Mouse (Mus musculus) olfactory bulb, adult 2 months (tissue): ENCODE results near the gene Pabpc4. TPM values are rescaled to one million over a fixed set of nuclear protein-coding genes. Genes with fewer than 3 reads are reported as not detected.
"Not testable (repeated sequence)": the region's sequence is repeated elsewhere in the genome, so short reads cannot be mapped to it uniquely, and the experiment has no call there.

ENCODE experiments used
- H3K27ac ChIP-seq: fragments of 200-500 bp; 2 replicates; pipeline ENCODE4 v1.5.1; 2012; ENCODE audit warnings: low read depth, low read length; ENCODE audit not compliant: insufficient read depth
- H3K4me1 ChIP-seq: fragments of 200-500 bp; 2 replicates; pipeline ENCODE4 v1.6.1; 2012; ENCODE audit warnings: low read length; ENCODE audit not compliant: control insufficient read depth, insufficient read depth
- H3K4me3 ChIP-seq: fragments of 200-500 bp; 2 replicates; pipeline ENCODE4 v1.5.1; 2012; ENCODE audit warnings: mild to moderate bottlenecking, low read depth, low read length, moderate library complexity; ENCODE audit not compliant: insufficient read depth
- CTCF ChIP-seq: fragments of 200-500 bp; IDR thresholded peaks from 2 replicates; pipeline ENCODE4 v1.5.1; 2012; ENCODE audit warnings: low read depth, mild to moderate bottlenecking, low read length, moderate library complexity; ENCODE audit not compliant: insufficient read depth
- POLR2A ChIP-seq: fragments of 200-500 bp; IDR thresholded peaks from 2 replicates; pipeline ENCODE4 v1.6.1; 2012; ENCODE audit warnings: mild to moderate bottlenecking, low read depth, low read length, moderate library complexity; ENCODE audit not compliant: insufficient read depth
- WGBS: fragments of 180-500 bp; shearing (Covaris S2); methylation state at CpG from one replicate; pipeline ENCODE4 v1.1.7; 2018; 5-methylcytosine and 5-hydroxymethylcytosine counted together
- polyA plus RNA-seq: library from polyadenylated mRNA; stranded (reverse); fragments of >200 nt; gene quantifications from 2 replicates; pipeline ENCODE4 v1.2.4, GENCODE M21; 2012; ENCODE audit warnings: low replicate concordance; ENCODE audit not compliant: missing spikeins, insufficient read depth, insufficient read length

Gene Pabpc4
- polyA plus RNA-seq, 1 experiment = not detected

- TF ChIP-seq POLR2A (0 out of 2 replicates have a peak, but pooled peaks have one; percentile 25), CTCF (peak; percentile 72; the same call in 1 of the 2 replicates)
- H3K4me3 ChIP-seq = peak overlapping the region; percentile 86
- H3K4me1 ChIP-seq = peaks cover 15% of the 10 kb centered on the region
- 0% methylated on average over 25 of the region's 25 CpGs for whole genome bisulfite sequencing
- H3K27ac ChIP-seq = no peak overlapping the region
These were observed 20.3 kb downstream of the Pabpc4 start for GRCm38 (mm10) chr4:123282500-123282899.

GRCm38 (mm10) chr4:123282915-123283674, 20.9 kb downstream of the Pabpc4 start:
- peaks cover 15% of the 10 kb centered on the region for H3K4me1 ChIP-seq
- peak overlapping the region; percentile 86 for H3K4me3 ChIP-seq
- not testable (repeated sequence) for H3K27ac ChIP-seq
- WGBS = under 1% methylated on average over 48 of the region's 55 CpGs

- WGBS = 2% methylated on average over 15 of the region's 15 CpGs
These were observed 21.5 kb downstream of the Pabpc4 start for GRCm38 (mm10) chr4:123283675-123284064.

GRCm38 (mm10) chr4:123284731-123285624, 22.8 kb downstream of the Pabpc4 start:
- no peak overlapping the region for H3K4me3 ChIP-seq
- 74% methylated on average over 6 of the region's 6 CpGs for WGBS
- TF ChIP-seq POLR2A (no peak), CTCF (no peak)
- peaks cover 15% of the 10 kb centered on the region for H3K4me1 ChIP-seq
- H3K27ac ChIP-seq = no peak overlapping the region

More at GRCm38 (mm10) chr4:123283675-123284064, 21.5 kb downstream of the Pabpc4 start:
- Histone ChIP-seq H3K4me3 (peak overlapping the region; percentile 86), H3K4me1 (peaks cover 15% of the 10 kb centered on the region)
- not testable (repeated sequence) for H3K27ac ChIP-seq

GRCm38 (mm10) chr4:123286790-123287189, 24.6 kb downstream of the Pabpc4 start:
- H3K4me3 ChIP-seq = no peak overlapping the region
- 88% methylated on average over 2 of the region's 2 CpGs for WGBS
- peaks cover 15% of the 10 kb centered on the region for H3K4me1 ChIP-seq
- H3K27ac ChIP-seq = no peak overlapping the region
- TF ChIP-seq CTCF = no peak
- TF ChIP-seq POLR2A = no peak

GRCm38 (mm10) chr4:123289038-123289437, 26.9 kb downstream of the Pabpc4 start:
- Histone ChIP-seq H3K27ac (no peak overlapping the region), H3K4me1 (peaks cover 11% of the 10 kb centered on the region), H3K4me3 (no peak overlapping the region)
- no peak for TF ChIP-seq CTCF
- TF ChIP-seq POLR2A = no peak
- 85% methylated on average over 12 of the region's 12 CpGs for WGBS

- H3K4me3 ChIP-seq = no peak overlapping the region
- TF ChIP-seq POLR2A (no peak), CTCF (no peak)
- 90% methylated on average over 3 of the region's 3 CpGs for WGBS
These were observed 30.2 kb downstream of the Pabpc4 start for GRCm38 (mm10) chr4:123292390-123292789.

GRCm38 (mm10) chr4:123292989-123293388, 30.8 kb downstream of the Pabpc4 start:
- Histone ChIP-seq H3K27ac (no peak overlapping the region), H3K4me1 (no peaks in the 10 kb centered on the region), H3K4me3 (no peak overlapping the region)
- WGBS = 89% methylated on average over 7 of the region's 7 CpGs
- TF ChIP-seq POLR2A = no peak
- TF ChIP-seq CTCF = no peak

More at GRCm38 (mm10) chr4:123292390-123292789, 30.2 kb downstream of the Pabpc4 start:
- Histone ChIP-seq H3K4me1 (no peaks in the 10 kb centered on the region), H3K27ac (no peak overlapping the region)

GRCm38 (mm10) chr4:123293661-123294443, 31.7 kb downstream of the Pabpc4 start:
- H3K4me3 ChIP-seq = no peak overlapping the region
- no peak for TF ChIP-seq POLR2A
- no peak for TF ChIP-seq CTCF
- no peaks in the 10 kb centered on the region for H3K4me1 ChIP-seq
- WGBS = 82% methylated on average over 7 of the region's 7 CpGs
- H3K27ac ChIP-seq = no peak overlapping the region

GRCm38 (mm10) chr4:123295026-123295425, 32.9 kb downstream of the Pabpc4 start:
- WGBS = 82% methylated on average over 15 of the region's 15 CpGs
- not testable (repeated sequence) for H3K27ac ChIP-seq, H3K4me1 ChIP-seq, H3K4me3 ChIP-seq
